Mouse (Mus musculus) spleen, adult 2 months (tissue): ENCODE measurements around the gene Hist2h2ac.

Source experiments
- CTCF ChIP-seq: fragments of 200-500 bp; IDR thresholded peaks from 2 replicates; pipeline ENCODE4 v1.5.1; 2011; ENCODE audit warnings: mild to moderate bottlenecking, inconsistent platforms; ENCODE audit not compliant: insufficient read depth, insufficient read length, insufficient replicate concordance; ENCODE audit errors: extremely low read depth
- POLR2A ChIP-seq: fragments of 200-500 bp; IDR thresholded peaks from 2 replicates; pipeline ENCODE4 v1.6.1; 2011; ENCODE audit warnings: low read depth, low read length, inconsistent platforms

DNA sequence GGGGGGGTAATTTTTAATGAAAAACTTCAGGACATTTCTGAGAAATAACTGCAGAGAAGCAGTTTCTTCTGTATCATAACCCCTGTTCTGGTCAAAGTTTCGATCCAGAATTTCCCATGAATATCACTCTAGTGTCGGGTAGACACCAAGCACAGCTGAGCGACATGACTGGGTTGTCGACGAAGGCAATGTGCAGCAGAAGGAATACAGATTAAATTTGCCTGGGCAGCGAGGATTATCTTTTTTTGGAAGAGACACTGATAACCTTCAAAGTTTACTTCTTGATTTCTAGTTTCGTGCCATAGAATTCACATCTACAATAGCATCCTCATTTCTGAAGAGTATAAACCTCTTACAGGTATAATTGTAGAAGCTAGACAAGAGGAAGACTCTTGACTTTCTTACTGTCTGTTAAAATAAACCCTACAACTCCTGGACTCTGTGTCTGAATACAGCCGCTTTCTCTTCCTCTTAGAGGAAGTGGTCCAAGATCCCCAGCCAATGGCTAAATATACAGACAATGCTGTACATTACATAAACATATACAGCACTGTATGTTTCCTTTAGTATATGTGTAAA lies 45.5 kb upstream of the Hist2h2ac start:
- TF ChIP-seq CTCF = no peak
- TF ChIP-seq POLR2A = no peak
